Mouse (Mus musculus) lung, postnatal 0 days (tissue): ENCODE measurements around the gene Top2a.

ENCODE experiments used
- CTCF ChIP-seq: IDR thresholded peaks from 2 replicates; pipeline ENCODE4 v1.5.1; 2016; ENCODE audit warnings: antibody characterized with exemption, mild to moderate bottlenecking
- EP300 ChIP-seq: IDR thresholded peaks from 2 replicates; pipeline ENCODE4 v1.6.1; 2016; ENCODE audit warnings: antibody characterized with exemption, mild to moderate bottlenecking, control low read depth

GRCm38 (mm10) chr11:98960313-98960906, 63.6 kb downstream of the Top2a start:
- no peak for TF ChIP-seq CTCF
- no peak for TF ChIP-seq EP300
